In genomic region chr14:76471301-76471700, GRCm38 (mm10) we compare ENCODE assay signal across 18 mouse cellular contexts. TPM values are rescaled to one million over a fixed set of nuclear protein-coding genes. Genes with fewer than 3 reads are reported as not detected.
DNase-seq lines count a peak whose midpoint lies in the region; ATAC-seq and TF ChIP-seq lines count a peak whose summit lies in the region.
"Had no signal": no experiment of that assay in that cellular context is flagged by ENCODE, and none has a peak within 500 bp of the region (broad histone marks: within the 10 kb centered on the region; RNA-seq: fewer than 3 reads in every experiment).

No protein-coding gene starts in this region.

- peak; percentile 31 for DNase-seq in adrenal gland, postnatal 14 days
- no peak for DNase-seq in adrenal gland, postnatal 25 days
- no peak for DNase-seq in heart, postnatal 4 days
- peak; percentile 40 for DNase-seq in lung, postnatal 10 days
- no peak for DNase-seq in lung, adult 2 months
- peak; percentile 56 for DNase-seq in kidney, postnatal 0 days (ENCODE audit: low spot score)
- DNase-seq in thymus, postnatal 4 days, result no peak
- DNase-seq: cerebellum, postnatal 36 days; gastrocnemius, postnatal 36 days; heart, postnatal 14 days; layer of hippocampus, postnatal 36 days; right cerebral cortex, adult 18-20 months; spleen, adult 18-20 months had no signal

- ATAC-seq in heart, embryonic 15.5 days (replicated peaks; ENCODE audit: insufficient number of reproducible peaks, insufficient read depth, low FRiP score, low read depth), result no peak
- peak; percentile 59 for ATAC-seq in kidney, postnatal 0 days (replicated peaks; ENCODE audit: low FRiP score, low read depth)
- ATAC-seq: liver, embryonic 12.5 days; lung, postnatal 0 days had no signal

- H3K27me3 ChIP-seq in heart, embryonic 15.5 days, result no peaks in the 10 kb centered on the region
- H3K27me3 ChIP-seq in kidney, postnatal 0 days (ENCODE audit: insufficient read depth, low read length), result no peaks in the 10 kb centered on the region
- H3K27me3 ChIP-seq: embryonic facial prominence, embryonic 12.5 days; hindbrain, embryonic 15.5 days; liver, embryonic 12.5 days had no signal

- no peak overlapping the region for H3K4me3 ChIP-seq in heart, embryonic 15.5 days
- H3K4me3 ChIP-seq in lung, adult 2 months (replicated peaks; ENCODE audit: extremely low read depth, low read depth, low read length), result no peak overlapping the region
- no peak overlapping the region for H3K4me3 ChIP-seq in kidney, postnatal 0 days (replicated peaks; ENCODE audit: low read depth, low read length)
- H3K4me3 ChIP-seq: embryonic facial prominence, embryonic 12.5 days; hindbrain, embryonic 15.5 days; liver, embryonic 12.5 days had no signal

- no peak overlapping the region for H3K9ac ChIP-seq in heart, embryonic 15.5 days
- no peak overlapping the region for H3K9ac ChIP-seq in kidney, postnatal 0 days (ENCODE audit: low read depth, low read length)
- H3K9ac ChIP-seq: embryonic facial prominence, embryonic 12.5 days; hindbrain, embryonic 15.5 days; liver, embryonic 12.5 days had no signal

- no peak for TF ChIP-seq POLR2A in lung, adult 2 months (IDR thresholded peaks at IDR 0.05; ENCODE audit: borderline replicate concordance, extremely low read depth, low read depth, low read length)

- H3K36me3 ChIP-seq in heart, embryonic 15.5 days, result no peaks in the 10 kb centered on the region
- H3K36me3 ChIP-seq in kidney, postnatal 0 days (ENCODE audit: insufficient read depth, low read length), result no peaks in the 10 kb centered on the region
- H3K36me3 ChIP-seq: embryonic facial prominence, embryonic 12.5 days; hindbrain, embryonic 15.5 days; liver, embryonic 12.5 days had no signal

- 0 out of 2 replicates have a peak overlapping the region, but pooled peaks have one; percentile 7 for H3K4me2 ChIP-seq in heart, embryonic 15.5 days
- H3K4me2 ChIP-seq in kidney, postnatal 0 days (ENCODE audit: low read length), result peak overlapping the region; percentile 15; the same call in 1 of the 2 replicates
- H3K4me2 ChIP-seq: embryonic facial prominence, embryonic 12.5 days; hindbrain, embryonic 15.5 days; liver, embryonic 12.5 days had no signal

- TF ChIP-seq CTCF in lung, adult 2 months (IDR thresholded peaks at IDR 0.05; ENCODE audit: insufficient read depth, low read length), result no peak
- no peak for TF ChIP-seq CTCF in kidney, postnatal 0 days (IDR thresholded peaks at IDR 0.05; ENCODE audit: low read depth)

- H3K4me1 ChIP-seq in heart, embryonic 15.5 days (replicated peaks), result peaks cover 26% of the 10 kb centered on the region
- no peaks in the 10 kb centered on the region for H3K4me1 ChIP-seq in lung, adult 2 months (ENCODE audit: control insufficient read depth, insufficient read depth, low read length)
- H3K4me1 ChIP-seq in kidney, postnatal 0 days (replicated peaks; ENCODE audit: insufficient read depth, low read length), result no peaks in the 10 kb centered on the region

- WGBS in heart, embryonic 15.5 days, result 57% methylated on average over 19 of the region's 19 CpGs
- 72% methylated on average over 19 of the region's 19 CpGs for WGBS in lung, adult 2 months
- 54% methylated on average over 19 of the region's 19 CpGs for WGBS in kidney, postnatal 0 days

- no peaks in the 10 kb centered on the region for H3K9me3 ChIP-seq in heart, embryonic 15.5 days (replicated peaks)
- H3K9me3 ChIP-seq in kidney, postnatal 0 days (replicated peaks; ENCODE audit: low read length), result no peaks in the 10 kb centered on the region
- H3K9me3 ChIP-seq: embryonic facial prominence, embryonic 12.5 days; hindbrain, embryonic 15.5 days; liver, embryonic 12.5 days had no signal

- no peak overlapping the region for H3K27ac ChIP-seq in heart, embryonic 15.5 days
- no peak overlapping the region for H3K27ac ChIP-seq in kidney, postnatal 0 days
- H3K27ac ChIP-seq: embryonic facial prominence, embryonic 12.5 days; hindbrain, embryonic 15.5 days; liver, embryonic 12.5 days had no signal

RNA-seq across cellular contexts. Expression of gene Tsc22d1, which starts 56.5 kb away (rescaled TPM):
- 788 and 846 TPM in 2 replicates for total RNA-seq in adrenal gland, postnatal 14 days (2021)
- 968 and 1,277 TPM in 2 replicates for total RNA-seq in adrenal gland, postnatal 25 days (2021)
- polyA plus RNA-seq in heart, embryonic 15.5 days (2015; fragmentation: Nextera tagmentation; extraction: Ambion mirVana), result 266 and 375 TPM in 2 replicates
- 100 to 1,000 TPM; 216 to 225 TPM for total RNA-seq in heart, postnatal 4 days (2021)
- 163 and 215 TPM in 2 replicates for polyA plus RNA-seq in lung, adult 2 months (2012; rRNA removed)
- 756 and 772 TPM in 2 replicates for polyA plus RNA-seq in kidney, postnatal 0 days (2015; fragmentation: Nextera tagmentation; extraction: Ambion mirVana)

Comparison
In these comparisons a context has a peak if more than half of its experiments do, and no peak if none do; other contexts are left out.
1. DNase-seq: peak in adrenal gland, postnatal 14 days (single experiment), lung, postnatal 10 days (single experiment) and kidney, postnatal 0 days (single experiment); none in adrenal gland, postnatal 25 days (single experiment), heart, postnatal 4 days (single experiment), lung, adult 2 months (single experiment) and thymus, postnatal 4 days (single experiment).